Mouse (Mus musculus): ENCODE measurements around the gene Cic. TPM values are rescaled to one million over a fixed set of nuclear protein-coding genes. Genes with fewer than 3 reads are reported as not detected.
"Not testable (repeated sequence)": the region's sequence is repeated elsewhere in the genome, so short reads cannot be mapped to it uniquely, and the experiment has no call there.

The Cic gene
- polyA plus RNA-seq, 1 experiment = 128 TPM

- H3K27me3 ChIP-seq (ENCODE audit: control insufficient read depth, insufficient read depth, low read length, poor library complexity, severe bottlenecking) = no peaks in the 10 kb centered on the region
Measured at GRCm38 (mm10) chr7:25251071-25251791, 16.3 kb upstream of the Cic start.

GRCm38 (mm10) chr7:25251822-25252221 lies 15.7 kb upstream of the Cic start:
- no peaks in the 10 kb centered on the region for H3K27me3 ChIP-seq (ENCODE audit: control insufficient read depth, insufficient read depth, low read length, poor library complexity, severe bottlenecking)
- no peaks in the 10 kb centered on the region for H3K36me3 ChIP-seq (ENCODE audit: control insufficient read depth, insufficient read depth, low read length, poor library complexity, severe bottlenecking)
- H3K4me3 ChIP-seq (ENCODE audit: low read depth, low read length) = peak overlapping the region; percentile 51
- no peak for TF ChIP-seq POLR2A (IDR thresholded peaks at IDR 0.05; ENCODE audit: insufficient read depth, low read length)
- no peak for TF ChIP-seq EP300 (IDR thresholded peaks at IDR 0.05; ENCODE audit: insufficient read depth, low read depth, low read length)
- no peak for TF ChIP-seq CTCF (IDR thresholded peaks at IDR 0.05; ENCODE audit: low read depth, low read length)
- H3K9me3 ChIP-seq (replicated peaks; ENCODE audit: control insufficient read depth, insufficient read depth, low read length, poor library complexity, severe bottlenecking) = no peaks in the 10 kb centered on the region
- H3K4me1 ChIP-seq (ENCODE audit: control insufficient read depth, insufficient read depth, low read length) = peaks cover under 1% of the 10 kb centered on the region
- H3K9ac ChIP-seq (ENCODE audit: low read depth, poor library complexity, severe bottlenecking) = peak overlapping the region; percentile 99
- peak overlapping the region; percentile 76 for H3K27ac ChIP-seq (ENCODE audit: insufficient read depth, low read length)

More at GRCm38 (mm10) chr7:25251071-25251791, 16.3 kb upstream of the Cic start:
- Histone ChIP-seq H3K27ac (ENCODE audit: insufficient read depth, low read length) (peak overlapping the region; percentile 76), H3K4me1 (ENCODE audit: control insufficient read depth, insufficient read depth, low read length) (peaks cover 2% of the 10 kb centered on the region), H3K36me3 (ENCODE audit: control insufficient read depth, insufficient read depth, low read length, poor library complexity, severe bottlenecking) (no peaks in the 10 kb centered on the region), H3K4me3 (ENCODE audit: low read depth, low read length) (peak overlapping the region; percentile 51), H3K9me3 (replicated peaks; ENCODE audit: control insufficient read depth, insufficient read depth, low read length, poor library complexity, severe bottlenecking) (no peaks in the 10 kb centered on the region), H3K9ac (ENCODE audit: low read depth, poor library complexity, severe bottlenecking) (peak overlapping the region; percentile 99)
- TF ChIP-seq POLR2A (IDR thresholded peaks at IDR 0.05; ENCODE audit: insufficient read depth, low read length) (no peak), EP300 (IDR thresholded peaks at IDR 0.05; ENCODE audit: insufficient read depth, low read depth, low read length) (peak; percentile 89)

- peak overlapping the region; percentile 79 for H3K27ac ChIP-seq (ENCODE audit: insufficient read depth, low read length)
- H3K36me3 ChIP-seq (ENCODE audit: control insufficient read depth, insufficient read depth, low read length, poor library complexity, severe bottlenecking) = no peaks in the 10 kb centered on the region
- H3K27me3 ChIP-seq (ENCODE audit: control insufficient read depth, insufficient read depth, low read length, poor library complexity, severe bottlenecking) = no peaks in the 10 kb centered on the region
- H3K4me3 ChIP-seq (ENCODE audit: low read depth, low read length) = no peak overlapping the region
- TF ChIP-seq EP300 (IDR thresholded peaks at IDR 0.05; ENCODE audit: insufficient read depth, low read depth, low read length) (no peak), CTCF (IDR thresholded peaks at IDR 0.05; ENCODE audit: low read depth, low read length) (no peak), POLR2A (IDR thresholded peaks at IDR 0.05; ENCODE audit: insufficient read depth, low read length) (no peak)
- peaks cover 5% of the 10 kb centered on the region for H3K4me1 ChIP-seq (ENCODE audit: control insufficient read depth, insufficient read depth, low read length)
- H3K9ac ChIP-seq (ENCODE audit: low read depth, poor library complexity, severe bottlenecking) = no peak overlapping the region
- no peaks in the 10 kb centered on the region for H3K9me3 ChIP-seq (replicated peaks; ENCODE audit: control insufficient read depth, insufficient read depth, low read length, poor library complexity, severe bottlenecking)
Measured at GRCm38 (mm10) chr7:25261896-25262295, 5.6 kb upstream of the Cic start.

GRCm38 (mm10) chr7:25263968-25264870 lies 3.3 kb upstream of the Cic start:
- peak overlapping the region; percentile 56 for H3K4me3 ChIP-seq (ENCODE audit: low read depth, low read length)
- no peaks in the 10 kb centered on the region for H3K36me3 ChIP-seq (ENCODE audit: control insufficient read depth, insufficient read depth, low read length, poor library complexity, severe bottlenecking)
- H3K9ac ChIP-seq (ENCODE audit: low read depth, poor library complexity, severe bottlenecking) = peak overlapping the region; percentile 46
- no peaks in the 10 kb centered on the region for H3K27me3 ChIP-seq (ENCODE audit: control insufficient read depth, insufficient read depth, low read length, poor library complexity, severe bottlenecking)
- H3K27ac ChIP-seq (ENCODE audit: insufficient read depth, low read length) = peak overlapping the region; percentile 96
- no peaks in the 10 kb centered on the region for H3K9me3 ChIP-seq (replicated peaks; ENCODE audit: control insufficient read depth, insufficient read depth, low read length, poor library complexity, severe bottlenecking)
- H3K4me1 ChIP-seq (ENCODE audit: control insufficient read depth, insufficient read depth, low read length) = peaks cover 5% of the 10 kb centered on the region
- TF ChIP-seq CTCF (IDR thresholded peaks at IDR 0.05; ENCODE audit: low read depth, low read length) = no peak
- TF ChIP-seq EP300 (IDR thresholded peaks at IDR 0.05; ENCODE audit: insufficient read depth, low read depth, low read length) = peak; percentile 96

GRCm38 (mm10) chr7:25265743-25266142 lies 1.8 kb upstream of the Cic start:
- not testable (repeated sequence) for H3K36me3 ChIP-seq (ENCODE audit: control insufficient read depth, insufficient read depth, low read length, poor library complexity, severe bottlenecking); H3K9ac ChIP-seq (ENCODE audit: low read depth, poor library complexity, severe bottlenecking); H3K27ac ChIP-seq (ENCODE audit: insufficient read depth, low read length); H3K4me3 ChIP-seq (ENCODE audit: low read depth, low read length); H3K9me3 ChIP-seq (replicated peaks; ENCODE audit: control insufficient read depth, insufficient read depth, low read length, poor library complexity, severe bottlenecking); H3K4me1 ChIP-seq (ENCODE audit: control insufficient read depth, insufficient read depth, low read length); H3K27me3 ChIP-seq (ENCODE audit: control insufficient read depth, insufficient read depth, low read length, poor library complexity, severe bottlenecking)
